Mouse (Mus musculus): ENCODE results near the gene Syne1.

DNA sequence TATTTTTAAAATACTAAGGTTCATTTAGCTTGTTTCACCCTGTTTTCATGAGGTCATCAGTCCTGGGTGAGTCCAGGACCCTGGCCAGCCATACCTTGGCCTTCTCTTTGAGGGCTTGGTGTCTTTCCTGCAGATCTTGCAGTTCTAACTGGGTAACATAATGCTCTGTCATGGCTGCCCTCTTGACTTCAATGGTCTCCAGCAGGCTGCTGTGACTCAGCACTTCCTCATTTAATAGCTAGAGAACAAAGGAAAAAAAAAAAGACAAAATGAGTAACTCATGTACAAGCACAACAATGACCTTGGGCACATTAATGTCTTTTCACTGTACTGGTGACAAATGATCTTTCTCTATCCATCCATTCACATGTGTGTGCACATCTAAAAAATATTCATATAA lies 294.6 kb downstream of the Syne1 start:
- TF ChIP-seq CTCF (IDR thresholded peaks at IDR 0.05; ENCODE audit: low read depth) = no peak
- no peak for TF ChIP-seq EP300 (IDR thresholded peaks at IDR 0.05; ENCODE audit: low read depth)

Measured in heart, postnatal 0 days (tissue).